Mouse (Mus musculus): Measurements from ENCODE around the gene Grk5.

The Grk5 gene

DNA sequence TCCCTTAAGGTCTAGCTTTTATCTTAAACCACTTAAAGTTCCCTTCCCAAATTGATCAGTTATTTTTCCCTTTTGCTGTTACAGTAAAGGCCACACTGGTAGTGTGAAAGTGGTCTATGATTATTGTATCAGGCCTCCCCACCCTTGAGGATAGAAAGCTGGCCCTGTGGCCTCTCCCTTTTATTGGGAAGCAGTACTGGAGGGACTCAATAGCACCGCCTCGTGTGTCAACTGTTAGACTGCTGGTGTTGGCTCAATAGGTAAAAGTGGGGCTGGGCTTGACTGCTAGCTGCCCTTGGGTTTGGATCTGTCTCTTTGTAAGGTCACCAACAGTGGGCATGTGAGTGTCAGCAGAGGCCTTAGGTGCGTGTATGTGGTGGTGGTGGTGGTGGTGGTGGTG is 174.8 kb downstream of the Grk5 start:
- DNase-seq (ENCODE audit: low read depth, low spot score), result peak; percentile 58

DNA sequence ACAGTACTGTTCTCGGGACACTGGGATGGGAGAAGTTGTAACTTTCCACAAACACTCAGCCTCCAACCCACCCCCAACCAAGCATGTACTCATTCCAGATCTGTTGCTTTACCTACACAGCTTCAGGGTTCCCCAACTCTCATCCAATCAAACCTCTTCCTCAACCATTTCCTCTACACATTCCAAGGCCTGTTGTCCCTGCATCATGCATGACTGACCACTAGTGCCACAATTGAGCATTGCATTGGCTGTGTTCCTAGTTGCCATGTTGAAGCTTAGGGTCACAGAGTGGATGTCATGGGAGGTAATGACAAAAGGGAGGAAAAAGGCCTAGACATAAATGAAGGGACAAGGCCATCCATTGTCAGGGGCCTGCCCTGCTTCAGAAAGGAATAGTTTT is 175.5 kb downstream of the Grk5 start:
- DNase-seq (ENCODE audit: low read depth, low spot score), result peak; percentile 27

DNA sequence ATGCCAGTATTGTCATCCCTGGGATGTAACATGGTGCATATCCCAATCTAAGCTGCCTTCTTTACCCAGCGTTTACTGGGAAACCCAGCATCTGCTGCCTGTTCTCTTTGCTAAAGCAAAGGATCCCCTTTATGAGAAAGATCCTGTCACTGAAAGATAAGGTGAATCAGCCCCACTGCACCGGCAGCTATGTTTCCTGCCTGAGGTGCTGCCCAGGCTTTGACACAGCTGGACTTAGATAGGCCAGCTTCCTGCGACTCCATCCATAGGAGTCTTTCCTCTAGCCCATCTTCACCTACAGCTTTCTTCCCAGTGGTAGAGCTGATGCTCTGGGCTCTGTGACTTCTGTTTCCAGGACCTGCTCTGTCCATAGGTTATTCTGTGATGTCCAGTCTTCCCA is 189.1 kb downstream of the Grk5 start:
- DNase-seq (ENCODE audit: low read depth, low spot score), result no peak

DNA sequence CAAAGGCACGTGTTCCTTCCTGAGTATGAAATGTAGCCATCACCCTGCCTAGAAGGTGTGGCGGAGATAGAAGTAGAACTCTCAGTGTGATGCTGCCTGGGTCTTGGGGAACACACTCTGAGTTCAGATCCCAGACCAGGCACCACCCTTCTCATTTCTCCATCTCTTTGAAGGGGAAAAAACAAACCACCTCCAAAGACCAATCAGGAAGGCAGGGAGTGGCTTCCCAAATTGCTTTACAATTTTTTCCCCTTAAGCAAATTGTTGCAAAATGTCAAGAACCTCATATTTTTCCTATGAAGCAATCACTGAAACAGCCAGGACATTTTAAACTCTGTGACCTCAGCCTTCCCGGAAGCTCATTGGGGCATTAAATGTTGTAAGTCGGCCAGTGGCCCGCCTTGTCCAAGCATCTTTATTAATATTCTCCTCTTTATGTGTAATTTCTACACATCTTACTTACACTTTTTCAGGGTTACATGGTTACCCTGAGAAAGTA is 190.8 kb downstream of the Grk5 start:
- peak; percentile 43 for DNase-seq (ENCODE audit: low read depth, low spot score)

DNA sequence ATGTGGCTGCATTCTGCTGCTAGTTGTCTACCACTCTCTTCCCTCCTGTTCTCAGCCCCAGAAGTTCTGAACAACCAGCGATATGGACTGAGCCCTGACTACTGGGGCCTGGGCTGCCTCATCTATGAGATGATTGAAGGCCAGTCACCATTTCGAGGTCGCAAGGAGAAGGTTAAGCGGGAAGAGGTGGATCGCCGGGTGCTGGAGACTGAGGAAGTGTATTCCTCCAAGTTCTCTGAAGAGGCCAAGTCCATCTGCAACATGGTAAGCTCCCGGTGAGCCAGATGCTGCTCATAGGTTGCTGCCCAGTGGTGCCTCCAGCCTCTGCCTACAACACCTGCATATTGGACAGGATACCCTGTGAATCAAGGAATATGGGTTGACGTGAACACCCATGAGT is 193.5 kb downstream of the Grk5 start:
- DNase-seq (ENCODE audit: low read depth, low spot score), result no peak

DNA sequence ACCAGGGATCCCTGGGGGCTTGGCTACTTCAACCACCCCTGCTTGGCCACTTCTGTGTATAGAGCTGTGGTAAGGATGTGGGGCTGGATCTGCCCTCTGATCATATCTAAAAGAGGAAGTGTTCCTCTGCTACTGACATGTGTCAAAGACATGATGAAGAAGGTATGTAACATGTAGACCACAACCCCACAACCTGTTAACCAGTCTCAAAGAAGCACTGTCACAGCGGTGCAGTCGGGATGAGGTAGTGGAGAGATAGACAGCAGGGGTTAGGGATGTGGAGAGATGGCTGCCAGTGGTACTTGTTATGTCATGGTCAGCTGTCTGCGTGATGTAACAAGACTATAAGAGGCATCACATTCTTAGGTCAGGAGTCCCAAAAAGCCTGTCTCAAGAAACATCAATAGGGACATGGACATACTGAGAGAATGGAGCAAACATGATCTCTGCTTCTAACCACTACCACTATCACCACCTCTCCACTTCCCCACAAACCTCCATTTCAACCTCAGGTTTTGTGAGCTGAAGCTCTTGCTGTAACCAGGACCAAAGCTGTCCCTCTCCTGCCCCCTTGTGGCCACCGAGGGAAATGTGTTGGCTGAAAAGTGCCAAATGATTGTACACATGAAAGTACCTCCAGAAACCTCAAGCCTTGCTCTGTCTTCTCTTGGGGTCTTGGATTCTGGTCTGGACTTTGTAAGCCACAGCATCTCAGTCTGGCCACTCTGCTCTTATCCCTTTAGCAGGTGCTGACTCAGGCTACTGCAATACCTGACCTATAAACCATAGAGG is 194.8 kb downstream of the Grk5 start:
- peak; percentile 95 for DNase-seq (ENCODE audit: low read depth, low spot score)

DNA sequence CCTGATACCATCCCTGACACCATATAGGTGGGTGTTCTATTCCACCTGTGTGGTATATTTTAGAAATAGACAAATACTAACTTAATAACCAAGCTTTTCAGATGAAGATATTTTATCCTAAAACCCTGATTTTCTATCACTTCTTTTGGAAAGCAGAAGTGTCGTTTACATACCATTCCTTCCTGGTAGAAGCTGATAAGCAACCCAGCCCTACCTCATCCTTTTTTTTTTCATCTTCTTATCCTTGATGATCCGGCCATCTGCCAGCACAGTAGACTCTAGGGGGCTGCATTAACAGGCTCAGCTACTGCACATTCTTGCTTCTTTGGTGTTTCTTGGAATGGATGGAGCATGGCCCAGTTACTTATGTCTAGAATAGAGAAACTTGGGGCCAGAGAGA is 195.7 kb downstream of the Grk5 start:
- DNase-seq (ENCODE audit: low read depth, low spot score), result no peak

DNA sequence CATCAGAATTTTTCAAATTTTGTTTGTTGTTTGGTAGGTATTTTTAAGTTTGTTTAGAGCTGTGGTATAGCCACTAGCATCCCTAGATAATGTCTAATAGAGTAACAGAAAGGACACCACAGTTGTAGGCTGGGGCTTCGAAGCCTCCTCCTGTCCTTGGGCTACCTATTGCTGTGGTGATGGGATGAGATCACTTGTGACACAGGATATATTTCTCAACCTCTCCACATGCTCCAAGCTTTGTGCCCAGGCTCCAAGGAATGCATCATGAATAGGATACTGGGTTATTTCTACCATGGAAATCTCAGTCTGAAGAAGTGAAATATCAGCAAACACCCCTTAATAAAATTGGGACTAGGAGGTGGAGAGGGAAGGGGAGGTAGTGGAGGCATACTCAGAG is 198.2 kb downstream of the Grk5 start:
- no peak for DNase-seq (ENCODE audit: low read depth, low spot score)

DNA sequence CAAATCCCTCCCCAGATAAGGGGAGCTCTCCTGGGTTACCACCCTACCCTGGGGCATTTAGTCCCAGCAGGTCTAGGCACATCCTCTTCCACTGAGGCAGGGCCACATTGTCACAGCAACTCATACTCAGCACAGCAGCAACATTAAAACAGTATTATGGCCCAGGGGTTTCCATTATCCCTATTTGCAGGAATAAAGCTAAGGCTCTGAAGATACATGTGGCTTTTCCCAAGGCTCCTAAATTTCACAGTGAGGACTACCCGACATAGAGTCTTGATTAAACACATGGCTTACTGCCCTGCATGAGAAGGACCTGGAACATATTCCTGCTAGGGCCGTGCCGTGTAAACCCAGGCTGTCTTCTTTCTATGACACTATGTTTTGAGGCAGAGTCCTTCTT is 199.5 kb downstream of the Grk5 start:
- no peak for DNase-seq (ENCODE audit: low read depth, low spot score)

DNA sequence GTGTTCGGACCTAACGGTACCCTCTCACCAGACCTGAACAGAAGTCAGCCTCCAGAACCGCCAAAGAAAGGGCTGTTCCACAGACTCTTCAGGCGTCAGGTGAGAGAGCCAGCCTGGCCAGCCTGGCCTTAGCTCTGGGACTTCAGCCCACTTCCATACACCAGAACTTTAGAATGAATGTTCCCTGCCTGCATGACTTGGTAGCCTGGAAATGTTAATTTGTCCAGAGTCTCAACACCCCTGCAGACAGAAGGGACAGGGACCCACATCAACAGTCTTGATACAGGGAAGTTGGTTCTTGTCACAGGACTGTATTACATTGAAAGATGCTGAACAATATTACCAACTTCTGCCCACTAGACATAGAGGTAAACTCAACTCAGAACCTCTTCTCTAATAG is 201.0 kb downstream of the Grk5 start:
- DNase-seq (ENCODE audit: low read depth, low spot score), result no peak

DNA sequence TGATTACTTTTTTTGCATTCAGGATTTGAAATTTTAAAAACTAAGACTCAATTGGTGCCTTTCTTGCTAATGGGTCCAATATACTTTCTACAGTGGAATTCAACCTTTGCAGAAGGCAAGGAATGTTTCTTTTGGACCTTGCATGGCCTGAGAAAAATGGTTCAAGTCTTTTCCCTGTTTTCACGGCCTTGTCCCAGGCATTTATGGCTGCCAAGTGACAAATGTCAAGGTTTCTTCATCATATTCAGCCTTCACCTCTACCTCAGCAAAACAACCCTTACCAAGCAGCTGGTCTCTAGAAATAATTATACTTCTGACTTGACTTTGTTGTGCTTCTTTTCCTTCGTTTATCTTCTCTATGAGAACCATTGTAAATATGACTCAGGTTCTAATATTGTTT is 207.2 kb downstream of the Grk5 start:
- no peak for DNase-seq (ENCODE audit: low read depth, low spot score)

DNA sequence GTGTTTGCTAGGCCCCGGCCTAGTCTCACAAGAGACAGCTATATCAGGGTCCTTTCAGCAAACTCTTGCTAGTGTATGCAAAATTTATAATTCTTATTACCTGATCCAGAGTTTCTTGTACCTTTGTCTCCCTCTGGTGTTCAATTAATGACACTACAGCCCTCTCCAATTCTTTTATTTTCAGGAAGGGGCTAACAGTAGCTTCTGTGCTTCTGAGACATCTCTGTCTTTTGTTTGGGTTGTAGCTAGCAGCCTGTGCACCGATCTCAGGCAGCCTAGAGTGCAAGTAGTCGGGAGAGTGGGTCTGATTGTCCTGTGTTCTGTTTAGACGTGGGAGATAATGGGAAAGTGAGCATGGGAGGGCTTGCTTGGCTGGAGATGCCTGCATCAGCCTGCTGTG is 208.2 kb downstream of the Grk5 start:
- DNase-seq (ENCODE audit: low read depth, low spot score), result peak; percentile 74

DNA sequence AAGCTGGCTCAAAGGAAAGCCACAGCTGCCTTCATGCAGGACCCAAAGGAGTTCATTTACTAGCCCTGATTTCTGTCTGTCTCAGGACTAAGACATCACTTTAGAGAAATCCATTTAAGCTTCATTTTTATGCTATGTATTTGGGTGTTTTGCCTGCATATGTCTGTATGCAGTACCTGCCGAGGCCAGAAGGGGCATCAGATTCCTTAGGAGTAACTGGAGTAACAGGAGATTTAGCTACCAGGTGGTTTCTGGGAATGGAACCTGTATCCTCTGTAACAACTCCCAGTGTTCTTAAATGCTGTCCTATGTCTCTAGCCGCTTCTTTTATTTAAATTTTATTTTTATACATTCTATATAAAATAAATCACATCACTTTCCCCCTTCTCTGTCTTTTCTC is 220.6 kb downstream of the Grk5 start:
- DNase-seq (ENCODE audit: low read depth, low spot score), result peak; percentile 50

DNA sequence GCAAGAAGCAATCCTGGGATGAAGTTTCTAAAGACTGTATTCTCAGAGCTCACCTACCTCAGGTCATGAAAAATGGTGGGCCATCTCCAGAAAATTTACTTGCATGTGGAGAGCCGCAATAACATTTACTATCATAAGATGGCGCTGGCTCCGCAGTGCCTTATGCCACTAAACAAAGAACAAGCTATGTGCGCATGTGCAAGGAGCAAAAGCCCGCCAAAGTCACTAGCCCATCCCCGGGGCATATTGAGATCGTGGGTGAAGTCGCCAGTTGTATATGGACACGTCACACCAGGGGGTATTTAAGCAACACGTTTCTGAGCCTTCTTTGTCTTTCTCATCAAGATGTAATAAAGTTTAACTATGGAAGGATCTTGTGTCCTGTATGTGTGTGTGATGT is 241.5 kb downstream of the Grk5 start:
- no peak for DNase-seq (ENCODE audit: low read depth, low spot score)

DNA sequence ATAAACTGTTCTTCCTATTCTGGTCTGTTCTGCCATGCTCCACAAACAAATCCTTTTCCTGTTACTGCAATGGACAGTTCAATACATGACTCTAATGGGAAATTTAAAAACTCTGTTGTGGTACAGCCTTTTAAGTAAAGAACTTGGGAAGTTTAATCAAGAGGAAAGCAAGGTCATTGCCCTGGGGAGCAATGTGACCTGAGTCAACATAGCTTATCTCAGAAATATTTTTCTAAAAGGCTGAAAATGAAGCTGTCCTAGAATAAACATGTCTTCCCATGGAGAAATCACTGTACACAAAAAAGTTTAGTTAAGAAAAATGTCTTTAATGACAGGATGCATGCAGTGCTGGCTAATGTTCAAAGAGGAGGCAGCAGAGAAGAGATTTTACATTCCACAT is 249.1 kb downstream of the Grk5 start:
- DNase-seq (ENCODE audit: low read depth, low spot score), result no peak

DNA sequence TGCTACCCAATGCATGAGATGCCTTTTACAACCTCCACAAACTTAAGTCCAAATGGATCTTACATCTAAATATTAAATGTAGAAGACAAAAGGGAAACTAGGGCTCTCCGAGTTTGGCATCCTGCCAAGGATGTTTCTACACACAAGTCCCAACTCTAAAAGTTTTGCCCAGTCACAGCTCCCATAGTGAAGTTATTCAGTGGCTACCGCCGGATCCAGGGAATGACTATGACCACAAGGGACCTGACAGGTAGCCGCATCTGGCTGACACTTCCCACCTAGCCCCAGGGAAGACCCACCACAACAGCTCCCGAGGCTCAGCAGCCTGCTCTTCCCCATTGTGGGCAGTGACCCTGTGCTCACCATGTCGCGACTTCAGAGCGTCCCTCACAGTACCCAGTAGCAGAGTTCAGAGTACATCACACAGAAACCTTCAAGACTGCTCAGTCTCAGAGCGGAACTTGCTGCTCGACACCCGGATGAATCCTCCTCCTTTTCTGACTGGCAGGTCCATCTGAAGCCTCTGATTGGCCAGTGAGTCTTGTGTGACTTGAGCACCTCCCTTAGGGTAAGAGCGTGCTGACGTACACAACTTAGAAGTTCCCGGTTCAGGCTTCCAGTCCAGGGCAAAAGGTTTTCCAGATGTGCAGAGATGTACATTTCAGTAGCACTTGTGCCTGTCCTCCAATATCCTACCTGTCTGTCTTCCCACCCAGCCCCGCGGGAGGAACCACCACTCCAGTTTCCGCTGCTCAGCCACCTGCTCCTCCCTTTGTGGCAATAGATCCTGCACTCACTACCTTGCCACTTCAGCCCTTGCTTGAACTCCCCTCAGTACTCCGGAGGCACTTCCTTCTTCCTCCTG is 251.0 kb downstream of the Grk5 start, which contains the start of gene Zfp950:
Gene Zfp950 (minus strand): TSS at position 499 of the 865 bp plus-strand sequence.
- DNase-seq (ENCODE audit: low read depth, low spot score), result peak; percentile 98

DNA sequence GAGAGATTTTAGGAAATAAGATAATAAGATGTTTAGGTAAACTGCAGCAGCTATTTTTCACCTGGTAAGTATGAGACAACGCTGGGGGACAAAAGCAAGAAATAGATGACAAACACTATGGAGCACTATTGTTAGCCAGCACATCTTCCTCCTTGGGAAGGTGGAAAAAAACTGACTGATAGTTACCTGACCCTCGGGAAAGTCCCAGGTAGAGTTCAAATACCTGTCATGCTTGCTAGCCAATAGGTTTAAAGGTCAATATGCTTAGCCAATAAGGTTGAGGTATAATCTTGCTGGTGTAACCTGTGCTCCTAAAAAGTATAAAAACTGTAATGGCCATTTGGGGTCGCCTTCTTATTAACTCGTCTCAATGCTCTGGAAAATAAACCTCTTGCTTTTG is 251.8 kb downstream of the Grk5 start:
- no peak for DNase-seq (ENCODE audit: low read depth, low spot score)
